Mouse (Mus musculus): ENCODE data around the gene Maff. TPM values are rescaled to one million over a fixed set of nuclear protein-coding genes. Genes with fewer than 3 reads are reported as not detected.

The Maff gene
- polyA plus RNA-seq, 1 experiment from 2014 or later = 6.4 TPM

- WGBS = 53% methylated on average over 7 of the region's 7 CpGs
- Histone ChIP-seq H3K4me1 (replicated peaks; ENCODE audit: control insufficient read depth, insufficient read depth, low read length) (peaks cover 30% of the 10 kb centered on the region), H3K9ac (ENCODE audit: low read length) (no peak overlapping the region), H3K27me3 (replicated peaks; ENCODE audit: control insufficient read depth, insufficient read depth, low read length) (peaks cover 11% of the 10 kb centered on the region; the same call in 1 of the 2 replicates), H3K36me3 (ENCODE audit: control insufficient read depth, insufficient read depth, low read length) (no peaks in the 10 kb centered on the region), H3K27ac (ENCODE audit: low read depth) (no peak overlapping the region), H3K9me3 (ENCODE audit: control insufficient read depth, low read length) (no peaks in the 10 kb centered on the region), H3K4me2 (ENCODE audit: low read length) (no peak overlapping the region), H3K4me3 (ENCODE audit: low read depth, low read length) (no peak overlapping the region)
- DNase-seq (ENCODE audit: low spot score) (no peak), ATAC-seq (replicated peaks; ENCODE audit: low FRiP score, low TSS enrichment, low read depth) (no peak)
These were observed 54.5 kb downstream of the Maff start for GRCm38 (mm10) chr15:79400975-79401365.

DNA sequence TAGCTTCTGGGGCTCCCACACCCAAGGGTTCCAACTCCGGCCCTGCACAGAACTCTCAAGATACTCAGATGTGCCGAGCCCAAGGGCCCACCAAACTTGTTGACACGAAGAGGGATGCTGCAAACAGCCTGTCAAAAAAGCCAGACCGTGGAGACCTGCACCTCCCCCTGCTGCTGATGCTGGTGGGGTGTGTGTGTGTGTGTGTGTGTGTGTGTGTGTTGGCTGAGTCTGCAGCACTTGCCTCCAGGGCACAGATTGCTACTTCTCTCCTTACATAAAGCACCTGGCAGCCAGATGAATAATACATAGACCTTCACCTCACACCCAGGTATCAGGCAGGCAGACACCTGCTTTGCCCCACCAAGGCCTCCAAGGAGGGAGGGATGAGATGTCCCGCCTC lies 55.8 kb downstream of the Maff start:
- no peak overlapping the region for H3K27ac ChIP-seq (ENCODE audit: low read depth)
- H3K4me1 ChIP-seq (replicated peaks; ENCODE audit: control insufficient read depth, insufficient read depth, low read length) = peaks cover 30% of the 10 kb centered on the region

GRCm38 (mm10) chr15:79402836-79403762 lies 56.7 kb downstream of the Maff start, which contains the start of gene Tmem184b:
TSS of gene Tmem184b (minus strand) at chr15:79403569.
- Histone ChIP-seq H3K4me1 (replicated peaks; ENCODE audit: control insufficient read depth, insufficient read depth, low read length) (peaks cover 30% of the 10 kb centered on the region), H3K27me3 (replicated peaks; ENCODE audit: control insufficient read depth, insufficient read depth, low read length) (peaks cover 11% of the 10 kb centered on the region; the same call in 1 of the 2 replicates), H3K9ac (ENCODE audit: low read length) (peak within 1 kb of the TSS; percentile 82), H3K27ac (ENCODE audit: low read depth) (peak within 1 kb of the TSS; percentile 62; the same call in 1 of the 2 replicates), H3K4me2 (ENCODE audit: low read length) (peak within 1 kb of the TSS; percentile 70), H3K4me3 (ENCODE audit: low read depth, low read length) (peak within 1 kb of the TSS; percentile 90), H3K9me3 (ENCODE audit: control insufficient read depth, low read length) (no peaks in the 10 kb centered on the region), H3K36me3 (ENCODE audit: control insufficient read depth, insufficient read depth, low read length) (no peaks in the 10 kb centered on the region)
- under 1% methylated on average over 90 of the region's 90 CpGs for WGBS
- ATAC-seq (replicated peaks; ENCODE audit: low FRiP score, low TSS enrichment, low read depth) (peak; percentile 83), DNase-seq (ENCODE audit: low spot score) (peak; percentile 90)

More for the DNA sequence above, 55.8 kb downstream of the Maff start:
- H3K9ac ChIP-seq (ENCODE audit: low read length) = peak overlapping the region; percentile 82
- H3K4me3 ChIP-seq (ENCODE audit: low read depth, low read length) = peak overlapping the region; percentile 90
- peak overlapping the region; percentile 70 for H3K4me2 ChIP-seq (ENCODE audit: low read length)
- H3K9me3 ChIP-seq (ENCODE audit: control insufficient read depth, low read length) = no peaks in the 10 kb centered on the region
- no peak for DNase-seq (ENCODE audit: low spot score)
- H3K27me3 ChIP-seq (replicated peaks; ENCODE audit: control insufficient read depth, insufficient read depth, low read length) = peaks cover 11% of the 10 kb centered on the region; the same call in 1 of the 2 replicates
- 0 out of 2 replicates have a peak, but pooled peaks have one; percentile 3 for ATAC-seq (replicated peaks; ENCODE audit: low FRiP score, low TSS enrichment, low read depth)
- WGBS = 12% methylated on average over 5 of the region's 5 CpGs
- no peaks in the 10 kb centered on the region for H3K36me3 ChIP-seq (ENCODE audit: control insufficient read depth, insufficient read depth, low read length)

GRCm38 (mm10) chr15:79403763-79404210 lies 57.4 kb downstream of the Maff start:
- no peak for ATAC-seq (replicated peaks; ENCODE audit: low FRiP score, low TSS enrichment, low read depth)
- H3K4me2 ChIP-seq (ENCODE audit: low read length) = peak overlapping the region; percentile 70

DNA sequence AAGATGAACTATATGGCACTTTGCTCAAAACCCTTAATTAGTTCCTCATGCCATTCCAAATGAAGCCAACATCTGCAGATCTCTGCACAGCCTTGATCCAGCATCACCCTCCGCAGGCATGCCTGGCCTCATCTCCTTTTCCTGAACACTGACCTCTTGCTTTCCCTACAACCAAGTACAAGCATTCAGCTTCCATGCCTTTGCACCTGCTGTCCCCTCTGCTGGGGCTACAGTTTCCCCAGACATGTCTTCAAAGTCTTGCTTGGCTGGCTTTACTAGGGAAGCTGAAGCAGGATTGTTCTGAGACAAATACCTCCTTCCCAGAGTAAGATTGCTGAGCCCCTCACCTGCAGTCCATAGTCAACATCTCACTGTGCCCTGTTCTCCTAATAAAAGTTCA lies 57.9 kb downstream of the Maff start:
- Histone ChIP-seq H3K27me3 (replicated peaks; ENCODE audit: control insufficient read depth, insufficient read depth, low read length) (peaks cover 11% of the 10 kb centered on the region; the same call in 1 of the 2 replicates), H3K27ac (ENCODE audit: low read depth) (no peak overlapping the region), H3K36me3 (ENCODE audit: control insufficient read depth, insufficient read depth, low read length) (no peaks in the 10 kb centered on the region), H3K9me3 (ENCODE audit: control insufficient read depth, low read length) (no peaks in the 10 kb centered on the region), H3K9ac (ENCODE audit: low read length) (no peak overlapping the region), H3K4me3 (ENCODE audit: low read depth, low read length) (no peak overlapping the region), H3K4me2 (ENCODE audit: low read length) (no peak overlapping the region; the same call in 1 of the 2 replicates), H3K4me1 (replicated peaks; ENCODE audit: control insufficient read depth, insufficient read depth, low read length) (peaks cover 30% of the 10 kb centered on the region)
- ATAC-seq (replicated peaks; ENCODE audit: low FRiP score, low TSS enrichment, low read depth) (no peak), DNase-seq (ENCODE audit: low spot score) (no peak)
- WGBS = 81% methylated on average over 1 of the region's 1 CpGs

More at GRCm38 (mm10) chr15:79403763-79404210, 57.4 kb downstream of the Maff start:
- no peaks in the 10 kb centered on the region for H3K36me3 ChIP-seq (ENCODE audit: control insufficient read depth, insufficient read depth, low read length)
- peaks cover 30% of the 10 kb centered on the region for H3K4me1 ChIP-seq (replicated peaks; ENCODE audit: control insufficient read depth, insufficient read depth, low read length)
- H3K27ac ChIP-seq (ENCODE audit: low read depth) = peak overlapping the region; percentile 62; the same call in 1 of the 2 replicates
- peak overlapping the region; percentile 90 for H3K4me3 ChIP-seq (ENCODE audit: low read depth, low read length)
- 15% methylated on average over 9 of the region's 9 CpGs for WGBS
- H3K27me3 ChIP-seq (replicated peaks; ENCODE audit: control insufficient read depth, insufficient read depth, low read length) = peaks cover 11% of the 10 kb centered on the region; the same call in 1 of the 2 replicates
- peak overlapping the region; percentile 82 for H3K9ac ChIP-seq (ENCODE audit: low read length)
- no peak for DNase-seq (ENCODE audit: low spot score)
- H3K9me3 ChIP-seq (ENCODE audit: control insufficient read depth, low read length) = no peaks in the 10 kb centered on the region

GRCm38 (mm10) chr15:79406564-79406963 lies 60.1 kb downstream of the Maff start:
- no peaks in the 10 kb centered on the region for H3K9me3 ChIP-seq (ENCODE audit: control insufficient read depth, low read length)
- ATAC-seq (replicated peaks; ENCODE audit: low FRiP score, low TSS enrichment, low read depth) (no peak), DNase-seq (ENCODE audit: low spot score) (no peak)
- no peak overlapping the region for H3K9ac ChIP-seq (ENCODE audit: low read length)
- WGBS = 87% methylated on average over 4 of the region's 4 CpGs
- H3K27me3 ChIP-seq (replicated peaks; ENCODE audit: control insufficient read depth, insufficient read depth, low read length) = peaks cover 11% of the 10 kb centered on the region; the same call in 1 of the 2 replicates
- H3K4me2 ChIP-seq (ENCODE audit: low read length) = no peak overlapping the region
- no peaks in the 10 kb centered on the region for H3K36me3 ChIP-seq (ENCODE audit: control insufficient read depth, insufficient read depth, low read length)
- H3K4me1 ChIP-seq (replicated peaks; ENCODE audit: control insufficient read depth, insufficient read depth, low read length) = peaks cover 8% of the 10 kb centered on the region; the same call in 1 of the 2 replicates
- H3K4me3 ChIP-seq (ENCODE audit: low read depth, low read length) = no peak overlapping the region
- no peak overlapping the region for H3K27ac ChIP-seq (ENCODE audit: low read depth)

MicroRNAs within 50 kb of the gene (microRNA counts, 519-probe panel; counts per million panel counts)
- microRNA mmu-miR-1943 = 422 counts per million, percentile 1 among the panel's probes with 10 or more counts

Small RNA genes within 50 kb of the gene (microRNA-seq; reads per million reads assigned to microRNA genes)
- 2.4 reads per million, percentile 25 among the genes with 10 or more reads in this experiment for gene Mir1943

Other genes starting within 250 kb of the Maff start
- 9.3 and 9.9 TPM in 2 replicates for gene Micall1, start 237.7 kb upstream of the Maff start, polyA plus RNA-seq (2014; fragmentation: Nextera tagmentation; extraction: Ambion mirVana)
- 398 and 414 TPM in 2 replicates for gene Polr2f, start 205.6 kb upstream of the Maff start, polyA plus RNA-seq (2014; fragmentation: Nextera tagmentation; extraction: Ambion mirVana)
- 7.4 and 8.2 TPM in 2 replicates for gene 1700088E04Rik, start 205.4 kb upstream of the Maff start, polyA plus RNA-seq (2014; fragmentation: Nextera tagmentation; extraction: Ambion mirVana)
- 17.2 TPM in 2 replicates for gene Sox10, start 181.4 kb upstream of the Maff start, polyA plus RNA-seq (2014; fragmentation: Nextera tagmentation; extraction: Ambion mirVana)
- 28.3 and 30.1 TPM in 2 replicates for gene Pick1, start 117.4 kb upstream of the Maff start, polyA plus RNA-seq (2014; fragmentation: Nextera tagmentation; extraction: Ambion mirVana)
- gene Gm49486, start 117.2 kb upstream of the Maff start, polyA plus RNA-seq (2014; fragmentation: Nextera tagmentation; extraction: Ambion mirVana) = 0.30 and 0.58 TPM in 2 replicates
- gene Slc16a8, start 91.9 kb upstream of the Maff start, polyA plus RNA-seq (2014; fragmentation: Nextera tagmentation; extraction: Ambion mirVana) = 0.13 and 0.19 TPM in 2 replicates
- gene Baiap2l2, start 61.1 kb upstream of the Maff start, polyA plus RNA-seq (2014; fragmentation: Nextera tagmentation; extraction: Ambion mirVana) = 4.8 and 9.4 TPM in 2 replicates
- 17.0 and 20.7 TPM in 2 replicates for gene Pla2g6, start 18.2 kb upstream of the Maff start, polyA plus RNA-seq (2014; fragmentation: Nextera tagmentation; extraction: Ambion mirVana)
- gene Tmem184b, start 56.9 kb downstream of the Maff start, polyA plus RNA-seq (2014; fragmentation: Nextera tagmentation; extraction: Ambion mirVana) = 53.0 and 56.6 TPM in 2 replicates
- 64.4 and 78.1 TPM in 2 replicates for gene Csnk1e, start 108.9 kb downstream of the Maff start, polyA plus RNA-seq (2014; fragmentation: Nextera tagmentation; extraction: Ambion mirVana)
- 0.08 TPM in 1 of 2 replicates, not detected in the other for gene Kcnj4, start 158.6 kb downstream of the Maff start, polyA plus RNA-seq (2014; fragmentation: Nextera tagmentation; extraction: Ambion mirVana)
- gene Kdelr3, start 169.8 kb downstream of the Maff start, polyA plus RNA-seq (2014; fragmentation: Nextera tagmentation; extraction: Ambion mirVana) = 46.9 and 55.0 TPM in 2 replicates
- gene Ddx17, start 200.1 kb downstream of the Maff start, polyA plus RNA-seq (2014; fragmentation: Nextera tagmentation; extraction: Ambion mirVana) = 77.6 and 78.6 TPM in 2 replicates